Mouse (Mus musculus) urinary bladder, postnatal 10 days (tissue): ENCODE data around the gene Gpr85.

Experiments used
- DNase-seq: peaks from one replicate; pipeline ENCODE4 v3.0.0; 2022; ENCODE audit warnings: low spot score

The Gpr85 gene

GRCm38 (mm10) chr6:13812157-13812556 lies 27.6 kb downstream of the Gpr85 start:
- no peak for DNase-seq

- no peak for DNase-seq
Measured at GRCm38 (mm10) chr6:13800071-13800470, 39.7 kb downstream of the Gpr85 start.

DNA sequence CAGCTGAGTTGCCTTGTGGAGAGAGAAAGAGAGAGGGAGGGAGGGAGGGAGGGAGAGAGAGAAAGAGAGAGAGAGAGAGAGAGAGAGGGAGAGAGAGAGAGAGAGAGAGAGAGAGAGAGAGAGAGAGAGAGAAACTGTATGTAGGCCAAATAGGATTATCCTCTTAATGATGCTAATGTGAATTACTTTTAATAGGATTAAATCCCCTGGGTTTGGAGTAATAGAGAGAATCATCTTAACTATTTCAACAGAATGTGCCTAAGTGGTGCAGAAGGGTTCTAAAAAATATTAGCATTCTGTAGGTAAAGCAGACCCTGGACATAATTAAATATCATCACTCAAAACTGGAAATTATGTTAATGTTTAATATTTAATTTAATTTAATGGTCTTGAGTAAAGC lies 42.4 kb downstream of the Gpr85 start:
- no peak for DNase-seq
